Mouse (Mus musculus): ENCODE measurements at regions not wholly inside any gene's neighbourhood (a gene's known extent, or its start where the extent isn't known, plus 50 kb on each side); places are given as distances from the start of the nearest gene placed in this dataset.
A peak's percentile ranks its signal among the peaks of the same experiment; 100 is the strongest.

- no peak for ATAC-seq (ENCODE audit: low FRiP score, low TSS enrichment)
- Histone ChIP-seq H3K9ac (ENCODE audit: low read length) (no peak overlapping the region), H3K4me2 (replicated peaks; ENCODE audit: low read depth) (no peak overlapping the region), H3K9me3 (ENCODE audit: control insufficient read depth, low read length) (no peaks in the 10 kb centered on the region), H3K27ac (replicated peaks) (no peak overlapping the region), H3K27me3 (ENCODE audit: control insufficient read depth, insufficient read depth, low read length) (no peaks in the 10 kb centered on the region), H3K36me3 (ENCODE audit: control insufficient read depth, insufficient read depth, low read length) (no peaks in the 10 kb centered on the region), H3K4me3 (ENCODE audit: low read depth, low read length) (no peak overlapping the region), H3K4me1 (replicated peaks; ENCODE audit: control insufficient read depth, insufficient read depth) (no peaks in the 10 kb centered on the region)
- no peak for TF ChIP-seq CTCF (IDR thresholded peaks at IDR 0.05; ENCODE audit: low read depth)
- no peak for TF ChIP-seq EP300 (optimal IDR thresholded peaks at IDR 0.05)
- DNase-seq (ENCODE audit: low spot score) = no peak
- 75% methylated on average over 5 of the region's 5 CpGs for WGBS
Measured at GRCm38 (mm10) chr4:89487416-89488165, 176.8 kb upstream of the Cdkn2b start.

DNA sequence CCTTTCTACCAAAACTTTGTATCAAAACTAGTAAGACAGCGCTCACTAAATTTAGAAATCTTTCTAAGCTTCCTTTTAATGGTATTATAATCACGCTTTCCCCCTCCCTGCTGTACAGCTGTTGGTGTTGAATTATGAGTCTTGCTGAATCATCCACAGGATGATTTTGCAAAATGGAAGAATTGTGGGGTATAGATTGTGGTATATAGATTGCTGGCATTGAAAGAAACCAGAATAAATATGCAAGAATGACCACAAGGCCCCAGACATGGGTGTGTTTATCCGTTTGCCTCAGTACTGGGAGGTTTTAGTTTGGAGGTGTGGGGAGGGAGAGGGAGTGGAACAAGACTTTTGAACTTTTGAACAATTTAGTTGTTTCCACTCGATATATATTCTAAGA is 176.1 kb upstream of the Cdkn2b start:
- no peaks in the 10 kb centered on the region for H3K4me1 ChIP-seq (replicated peaks; ENCODE audit: control insufficient read depth, insufficient read depth)
- no peaks in the 10 kb centered on the region for H3K9me3 ChIP-seq (ENCODE audit: control insufficient read depth, low read length)
- DNase-seq (ENCODE audit: low spot score) (no peak), ATAC-seq (ENCODE audit: low FRiP score, low TSS enrichment) (no peak)
- H3K27ac ChIP-seq (replicated peaks) = no peak overlapping the region
- H3K27me3 ChIP-seq (ENCODE audit: control insufficient read depth, insufficient read depth, low read length) = no peaks in the 10 kb centered on the region
- TF ChIP-seq EP300 (optimal IDR thresholded peaks at IDR 0.05) (no peak), CTCF (IDR thresholded peaks at IDR 0.05; ENCODE audit: low read depth) (no peak)
- H3K36me3 ChIP-seq (ENCODE audit: control insufficient read depth, insufficient read depth, low read length) = no peaks in the 10 kb centered on the region
- no peak overlapping the region for H3K4me2 ChIP-seq (replicated peaks; ENCODE audit: low read depth)
- no peak overlapping the region for H3K9ac ChIP-seq (ENCODE audit: low read length)
- H3K4me3 ChIP-seq (ENCODE audit: low read depth, low read length) = no peak overlapping the region
- 66% methylated on average over 4 of the region's 4 CpGs for WGBS

GRCm38 (mm10) chr4:89485981-89486531 is 175.2 kb upstream of the Cdkn2b start:
- Histone ChIP-seq H3K4me3 (ENCODE audit: low read depth, low read length) (no peak overlapping the region), H3K36me3 (ENCODE audit: control insufficient read depth, insufficient read depth, low read length) (no peaks in the 10 kb centered on the region), H3K9ac (ENCODE audit: low read length) (no peak overlapping the region), H3K27ac (replicated peaks) (no peak overlapping the region), H3K27me3 (ENCODE audit: control insufficient read depth, insufficient read depth, low read length) (no peaks in the 10 kb centered on the region), H3K9me3 (ENCODE audit: control insufficient read depth, low read length) (no peaks in the 10 kb centered on the region), H3K4me1 (replicated peaks; ENCODE audit: control insufficient read depth, insufficient read depth) (no peaks in the 10 kb centered on the region), H3K4me2 (replicated peaks; ENCODE audit: low read depth) (no peak overlapping the region; the same call in 1 of the 2 replicates)
- WGBS = 23% methylated on average over 11 of the region's 11 CpGs
- TF ChIP-seq CTCF (IDR thresholded peaks at IDR 0.05; ENCODE audit: low read depth) = no peak
- TF ChIP-seq EP300 (optimal IDR thresholded peaks at IDR 0.05) = no peak
- ATAC-seq (ENCODE audit: low FRiP score, low TSS enrichment) = peak; percentile 71; the same call in 1 of the 2 replicates
- peak; percentile 23 for DNase-seq (ENCODE audit: low spot score)

GRCm38 (mm10) chr4:89478646-89479237 is 167.9 kb upstream of the Cdkn2b start:
- WGBS = 73% methylated on average over 12 of the region's 12 CpGs

GRCm38 (mm10) chr4:89475848-89476247 is 165.0 kb upstream of the Cdkn2b start:
- Histone ChIP-seq H3K4me1 (replicated peaks; ENCODE audit: control insufficient read depth, insufficient read depth) (peaks cover 3% of the 10 kb centered on the region; the same call in 1 of the 2 replicates), H3K9ac (ENCODE audit: low read length) (no peak overlapping the region), H3K4me2 (replicated peaks; ENCODE audit: low read depth) (no peak overlapping the region), H3K36me3 (ENCODE audit: control insufficient read depth, insufficient read depth, low read length) (no peaks in the 10 kb centered on the region), H3K27ac (replicated peaks) (no peak overlapping the region), H3K27me3 (ENCODE audit: control insufficient read depth, insufficient read depth, low read length) (no peaks in the 10 kb centered on the region), H3K4me3 (ENCODE audit: low read depth, low read length) (no peak overlapping the region), H3K9me3 (ENCODE audit: control insufficient read depth, low read length) (no peaks in the 10 kb centered on the region)
- ATAC-seq (ENCODE audit: low FRiP score, low TSS enrichment) (0 out of 2 replicates have a peak, but pooled peaks have one; percentile 51), DNase-seq (ENCODE audit: low spot score) (peak; percentile 41)
- WGBS = 57% methylated on average over 3 of the region's 3 CpGs
- TF ChIP-seq EP300 (optimal IDR thresholded peaks at IDR 0.05) (no peak), CTCF (IDR thresholded peaks at IDR 0.05; ENCODE audit: low read depth) (no peak)

More at GRCm38 (mm10) chr4:89478646-89479237, 167.9 kb upstream of the Cdkn2b start:
- Histone ChIP-seq H3K27ac (replicated peaks) (no peak overlapping the region), H3K9ac (ENCODE audit: low read length) (no peak overlapping the region), H3K9me3 (ENCODE audit: control insufficient read depth, low read length) (no peaks in the 10 kb centered on the region), H3K4me1 (replicated peaks; ENCODE audit: control insufficient read depth, insufficient read depth) (peaks cover 3% of the 10 kb centered on the region; the same call in 1 of the 2 replicates), H3K4me3 (ENCODE audit: low read depth, low read length) (no peak overlapping the region), H3K36me3 (ENCODE audit: control insufficient read depth, insufficient read depth, low read length) (no peaks in the 10 kb centered on the region), H3K4me2 (replicated peaks; ENCODE audit: low read depth) (no peak overlapping the region), H3K27me3 (ENCODE audit: control insufficient read depth, insufficient read depth, low read length) (no peaks in the 10 kb centered on the region)
- TF ChIP-seq EP300 (optimal IDR thresholded peaks at IDR 0.05) = no peak
- peak; percentile 45; the same call in 1 of the 2 replicates for ATAC-seq (ENCODE audit: low FRiP score, low TSS enrichment)
- DNase-seq (ENCODE audit: low spot score) = no peak
